Mouse (Mus musculus): Measurements from ENCODE around the gene Atpaf2. TPM values are rescaled to one million over a fixed set of nuclear protein-coding genes. Genes with fewer than 3 reads are reported as not detected.

The Atpaf2 gene
- 35.1 and 68.8 TPM in 2 replicates for polyA plus RNA-seq (2012; ENCODE audit: low replicate concordance)

GRCm38 (mm10) chr11:60417717-60418472 is at the start of gene Atpaf2:
Atpaf2 (minus strand) TSS chr11:60418457.

GRCm38 (mm10) chr11:60454080-60454744 is 36.0 kb upstream of the Atpaf2 start, which contains the start of gene Drg2:
Drg2 (plus strand) TSS chr11:60454591.

GRCm38 (mm10) chr11:60416963-60417716 is 1.1 kb downstream of the Atpaf2 start, which contains the start of gene Gid4:
Gid4 (plus strand) TSS chr11:60417145.

GRCm38 (mm10) chr11:60352559-60353411 is 65.5 kb downstream of the Atpaf2 start, which contains the start of the genes Tom1l2 and Drc3:
Tom1l2 (minus strand) TSS chr11:60352905.
Drc3 (plus strand) TSS chr11:60353329.

Other genes starting within 250 kb of the Atpaf2 start
- 268 and 279 TPM in 2 replicates for gene Srebf1, start 195.9 kb downstream of the Atpaf2 start, polyA plus RNA-seq (2012; ENCODE audit: low replicate concordance)
- gene Tom1l2, start 65.6 kb downstream of the Atpaf2 start, polyA plus RNA-seq (2012; ENCODE audit: low replicate concordance): 6.5 and 25.6 TPM in 2 replicates
- 0.18 TPM in 2 replicates for gene Drc3, start 65.1 kb downstream of the Atpaf2 start, polyA plus RNA-seq (2012; ENCODE audit: low replicate concordance)
- 16.7 and 19.6 TPM in 2 replicates for gene Gid4, start 1.3 kb downstream of the Atpaf2 start, polyA plus RNA-seq (2012; ENCODE audit: low replicate concordance)
- gene Drg2, start 36.1 kb upstream of the Atpaf2 start, polyA plus RNA-seq (2012; ENCODE audit: low replicate concordance): 36.8 and 97.5 TPM in 2 replicates
- 0.03 and 0.11 TPM in 2 replicates for gene Myo15, start 50.9 kb upstream of the Atpaf2 start, polyA plus RNA-seq (2012; ENCODE audit: low replicate concordance)
- 35.7 and 41.5 TPM in 2 replicates for gene Alkbh5, start 117.9 kb upstream of the Atpaf2 start, polyA plus RNA-seq (2012; ENCODE audit: low replicate concordance)

All from leukemia stem cell, adult 10-12 weeks (primary cell).